Mouse (Mus musculus): Measurements from ENCODE around the gene Gm45234. TPM values are rescaled to one million over a fixed set of nuclear protein-coding genes. Genes with fewer than 3 reads are reported as not detected.

The Gm45234 gene
- polyA plus RNA-seq, 1 experiment from 2014 or later, result not detected

- H3K9me3 ChIP-seq (ENCODE audit: control insufficient read depth, low read length), result no peaks in the 10 kb centered on the region
- H3K4me3 ChIP-seq (ENCODE audit: control insufficient read depth in 1 of 2, insufficient read depth in 1 of 2, low read depth in 1 of 2, low read length in 2 of 2), result peak overlapping the region; percentile 86 to 94
- 2% methylated on average over 49 of the region's 54 CpGs for WGBS
- H3K4me2 ChIP-seq (ENCODE audit: low read length), result peak overlapping the region; percentile 68
- 0 out of 2 replicates have a peak, but pooled peaks cover 2% of the 10 kb centered on the region for H3K27me3 ChIP-seq (ENCODE audit: control insufficient read depth, insufficient read depth, low read length)
- ATAC-seq (ENCODE audit: insufficient number of reproducible peaks, insufficient read depth, low FRiP score, low read depth), result peak; percentile 74
- peaks cover 7% of the 10 kb centered on the region; the same call in 1 of the 2 replicates for H3K36me3 ChIP-seq (ENCODE audit: control insufficient read depth, insufficient read depth, low read length)
- H3K4me1 ChIP-seq (ENCODE audit: control insufficient read depth in 2 of 2, insufficient read depth in 2 of 2, low read length in 2 of 2), result peaks cover 25 to 40% of the 10 kb centered on the region in 2 experiments
- H3K27ac ChIP-seq (replicated peaks in 1 of 2; ENCODE audit: control insufficient read depth in 1 of 2, insufficient read depth in 1 of 2, low read depth in 2 of 2, low read length in 2 of 2), result peak overlapping the region; percentile 82 to 97
- H3K9ac ChIP-seq (ENCODE audit: low read length), result peak overlapping the region; percentile 94
Measured at GRCm38 (mm10) chr6:124756652-124757350, 980 bp upstream of the Gm45234 start.

DNA sequence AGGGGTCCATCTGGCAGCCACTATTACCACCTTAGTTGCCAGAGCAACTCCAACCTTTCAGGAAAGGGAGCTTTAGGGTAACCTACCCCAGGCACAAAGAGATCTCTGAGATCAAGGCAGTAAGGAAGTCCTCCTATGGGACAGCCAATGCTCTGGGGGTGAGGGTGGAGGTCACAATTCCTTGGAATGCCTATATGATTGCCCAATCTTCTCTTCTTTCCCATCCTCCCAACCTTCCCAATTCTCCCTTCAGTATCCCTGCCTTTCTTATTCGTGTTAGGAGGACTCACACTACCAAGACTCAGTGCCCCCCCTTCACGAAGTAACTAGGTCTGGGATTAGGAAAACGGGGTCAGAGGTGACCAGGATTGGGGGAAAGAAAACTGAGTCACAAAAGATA lies 515 bp downstream of the Gm45234 start:
- WGBS, result 6% methylated on average over 3 of the region's 3 CpGs
- peak overlapping the region; percentile 94 for H3K9ac ChIP-seq (ENCODE audit: low read length)
- peak overlapping the region; percentile 86 to 94 for H3K4me3 ChIP-seq (ENCODE audit: control insufficient read depth in 1 of 2, insufficient read depth in 1 of 2, low read depth in 1 of 2, low read length in 2 of 2)
- H3K4me1 ChIP-seq (ENCODE audit: control insufficient read depth in 2 of 2, insufficient read depth in 2 of 2, low read length in 2 of 2), result peaks cover 25 to 40% of the 10 kb centered on the region in 2 experiments
- H3K9me3 ChIP-seq (ENCODE audit: control insufficient read depth, low read length), result no peaks in the 10 kb centered on the region
- H3K27ac ChIP-seq (replicated peaks in 1 of 2; ENCODE audit: control insufficient read depth in 1 of 2, insufficient read depth in 1 of 2, low read depth in 2 of 2, low read length in 2 of 2), result peak overlapping the region; percentile 47 to 97; a peak in 3 of 4 replicates
- ATAC-seq (ENCODE audit: insufficient number of reproducible peaks, insufficient read depth, low FRiP score, low read depth), result no peak
- peaks cover 12% of the 10 kb centered on the region; the same call in 1 of the 2 replicates for H3K36me3 ChIP-seq (ENCODE audit: control insufficient read depth, insufficient read depth, low read length)
- H3K4me2 ChIP-seq (ENCODE audit: low read length), result peak overlapping the region; percentile 68
- no peaks in the 10 kb centered on the region for H3K27me3 ChIP-seq (ENCODE audit: control insufficient read depth, insufficient read depth, low read length)

DNA sequence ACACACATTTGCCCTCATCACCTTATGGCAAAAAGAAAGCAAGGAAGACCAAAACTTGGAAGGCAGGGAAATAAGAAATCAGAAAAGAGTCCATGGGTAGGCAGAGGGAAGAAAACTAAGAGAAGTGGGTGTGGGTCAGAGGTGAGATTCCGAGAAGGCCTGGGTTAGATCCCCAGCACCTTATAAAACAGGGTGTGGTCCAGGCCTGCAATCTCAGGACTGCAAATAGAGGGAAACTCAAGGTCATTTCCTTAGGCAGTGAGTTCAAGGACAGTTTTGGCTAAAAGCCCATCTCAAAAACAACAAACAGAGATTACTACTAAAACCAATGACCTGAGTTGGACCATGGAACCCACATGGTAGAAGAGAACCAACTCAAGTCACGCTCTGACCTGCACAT lies 2.0 kb downstream of the Gm45234 start:
- no peaks in the 10 kb centered on the region for H3K27me3 ChIP-seq (ENCODE audit: control insufficient read depth, insufficient read depth, low read length)
- no peaks in the 10 kb centered on the region for H3K9me3 ChIP-seq (ENCODE audit: control insufficient read depth, low read length)
- 80% methylated on average over 2 of the region's 2 CpGs for WGBS
- H3K9ac ChIP-seq (ENCODE audit: low read length), result no peak overlapping the region
- peaks cover 22 to 37% of the 10 kb centered on the region in 2 experiments for H3K4me1 ChIP-seq (ENCODE audit: control insufficient read depth in 2 of 2, insufficient read depth in 2 of 2, low read length in 2 of 2)
- no peak overlapping the region for H3K4me3 ChIP-seq (ENCODE audit: control insufficient read depth in 1 of 2, insufficient read depth in 1 of 2, low read depth in 1 of 2, low read length in 2 of 2)
- no peak overlapping the region for H3K27ac ChIP-seq (replicated peaks in 1 of 2; ENCODE audit: control insufficient read depth in 1 of 2, insufficient read depth in 1 of 2, low read depth in 2 of 2, low read length in 2 of 2)
- H3K36me3 ChIP-seq (ENCODE audit: control insufficient read depth, insufficient read depth, low read length), result peaks cover 24% of the 10 kb centered on the region
- no peak overlapping the region for H3K4me2 ChIP-seq (ENCODE audit: low read length)
- no peak for ATAC-seq (ENCODE audit: insufficient number of reproducible peaks, insufficient read depth, low FRiP score, low read depth)

- H3K4me1 ChIP-seq (ENCODE audit: control insufficient read depth in 2 of 2, insufficient read depth in 2 of 2, low read length in 2 of 2), result peaks cover 12 to 28% of the 10 kb centered on the region in 2 experiments
- no peak for ATAC-seq (ENCODE audit: insufficient number of reproducible peaks, insufficient read depth, low FRiP score, low read depth)
- H3K36me3 ChIP-seq (ENCODE audit: control insufficient read depth, insufficient read depth, low read length), result peaks cover 45% of the 10 kb centered on the region
- H3K9ac ChIP-seq (ENCODE audit: low read length), result no peak overlapping the region
- H3K27me3 ChIP-seq (ENCODE audit: control insufficient read depth, insufficient read depth, low read length), result no peaks in the 10 kb centered on the region
- no peak overlapping the region for H3K27ac ChIP-seq (replicated peaks in 1 of 2; ENCODE audit: control insufficient read depth in 1 of 2, insufficient read depth in 1 of 2, low read depth in 2 of 2, low read length in 2 of 2)
- H3K9me3 ChIP-seq (ENCODE audit: control insufficient read depth, low read length), result no peaks in the 10 kb centered on the region
- H3K4me2 ChIP-seq (ENCODE audit: low read length), result no peak overlapping the region
- 88% methylated on average over 8 of the region's 8 CpGs for WGBS
- no peak overlapping the region for H3K4me3 ChIP-seq (ENCODE audit: control insufficient read depth in 1 of 2, insufficient read depth in 1 of 2, low read depth in 1 of 2, low read length in 2 of 2)
Measured at GRCm38 (mm10) chr6:124750405-124750804, 5.4 kb downstream of the Gm45234 start.

GRCm38 (mm10) chr6:124746654-124747632 lies 8.9 kb downstream of the Gm45234 start:
- Histone ChIP-seq H3K36me3 (ENCODE audit: control insufficient read depth, insufficient read depth, low read length) (peaks cover 70% of the 10 kb centered on the region), H3K9me3 (ENCODE audit: control insufficient read depth, low read length) (no peaks in the 10 kb centered on the region), H3K4me2 (ENCODE audit: low read length) (peak overlapping the region; percentile 98), H3K27me3 (ENCODE audit: control insufficient read depth, insufficient read depth, low read length) (no peaks in the 10 kb centered on the region), H3K27ac (replicated peaks in 1 of 2; ENCODE audit: control insufficient read depth in 1 of 2, insufficient read depth in 1 of 2, low read depth in 2 of 2, low read length in 2 of 2) (no peak overlapping the region), H3K4me3 (ENCODE audit: control insufficient read depth in 1 of 2, insufficient read depth in 1 of 2, low read depth in 1 of 2, low read length in 2 of 2) (peak overlapping the region in 1 of 2 experiments; percentile 58; a peak in 1 of 4 replicates), H3K9ac (ENCODE audit: low read length) (peak overlapping the region; percentile 93), H3K4me1 (ENCODE audit: control insufficient read depth in 2 of 2, insufficient read depth in 2 of 2, low read length in 2 of 2) (peaks cover 7 to 18% of the 10 kb centered on the region in 2 experiments; a peak in 3 of 4 replicates)
- 87% methylated on average over 7 of the region's 7 CpGs for WGBS
- ATAC-seq (ENCODE audit: insufficient number of reproducible peaks, insufficient read depth, low FRiP score, low read depth), result no peak

- Histone ChIP-seq H3K36me3 (ENCODE audit: control insufficient read depth, insufficient read depth, low read length) (peaks cover 66% of the 10 kb centered on the region), H3K9me3 (ENCODE audit: control insufficient read depth, low read length) (no peaks in the 10 kb centered on the region), H3K4me2 (ENCODE audit: low read length) (peak overlapping the region; percentile 98), H3K4me3 (ENCODE audit: control insufficient read depth in 1 of 2, insufficient read depth in 1 of 2, low read depth in 1 of 2, low read length in 2 of 2) (peak overlapping the region; percentile 42 to 58), H3K27ac (replicated peaks in 1 of 2; ENCODE audit: control insufficient read depth in 1 of 2, insufficient read depth in 1 of 2, low read depth in 2 of 2, low read length in 2 of 2) (peak overlapping the region in 1 of 2 experiments; percentile 83; a peak in 2 of 4 replicates), H3K4me1 (ENCODE audit: control insufficient read depth in 2 of 2, insufficient read depth in 2 of 2, low read length in 2 of 2) (peaks cover 9 to 22% of the 10 kb centered on the region in 2 experiments), H3K27me3 (ENCODE audit: control insufficient read depth, insufficient read depth, low read length) (no peaks in the 10 kb centered on the region), H3K9ac (ENCODE audit: low read length) (peak overlapping the region; percentile 93)
- ATAC-seq (ENCODE audit: insufficient number of reproducible peaks, insufficient read depth, low FRiP score, low read depth), result no peak
- WGBS, result 24% methylated on average over 8 of the region's 8 CpGs
Measured at GRCm38 (mm10) chr6:124746296-124746605, 9.6 kb downstream of the Gm45234 start.

- WGBS, result under 1% methylated on average over 84 of the region's 85 CpGs
- peak overlapping the region; percentile 93 for H3K9ac ChIP-seq (ENCODE audit: low read length)
- H3K4me3 ChIP-seq (ENCODE audit: control insufficient read depth in 1 of 2, insufficient read depth in 1 of 2, low read depth in 1 of 2, low read length in 2 of 2), result peak overlapping the region; percentile 42 to 58
- H3K9me3 ChIP-seq (ENCODE audit: control insufficient read depth, low read length), result no peaks in the 10 kb centered on the region
- peaks cover 63% of the 10 kb centered on the region for H3K36me3 ChIP-seq (ENCODE audit: control insufficient read depth, insufficient read depth, low read length)
- H3K4me1 ChIP-seq (ENCODE audit: control insufficient read depth in 2 of 2, insufficient read depth in 2 of 2, low read length in 2 of 2), result peaks cover 9 to 22% of the 10 kb centered on the region in 2 experiments
- H3K27me3 ChIP-seq (ENCODE audit: control insufficient read depth, insufficient read depth, low read length), result no peaks in the 10 kb centered on the region
- H3K4me2 ChIP-seq (ENCODE audit: low read length), result peak overlapping the region; percentile 98
- ATAC-seq (ENCODE audit: insufficient number of reproducible peaks, insufficient read depth, low FRiP score, low read depth), result peak; percentile 79
- H3K27ac ChIP-seq (replicated peaks in 1 of 2; ENCODE audit: control insufficient read depth in 1 of 2, insufficient read depth in 1 of 2, low read depth in 2 of 2, low read length in 2 of 2), result peak overlapping the region; percentile 52 to 83
Measured at GRCm38 (mm10) chr6:124745490-124746295, 10.1 kb downstream of the Gm45234 start.

Data from heart, embryonic 14.5 days (tissue).